Mouse (Mus musculus): Measurements from ENCODE around the gene AA792892. TPM values are rescaled to one million over a fixed set of nuclear protein-coding genes. Genes with fewer than 3 reads are reported as not detected.
"Not testable (repeated sequence)": the region's sequence is repeated elsewhere in the genome, so short reads cannot be mapped to it uniquely, and the experiment has no call there.

The AA792892 gene
- not detected in 2 replicates for polyA plus RNA-seq (2012; rRNA removed)

GRCm38 (mm10) chr5:94339449-94339848 is at the start of gene AA792892:
Gene AA792892 (plus strand): TSS chr5:94339749.
- not testable (repeated sequence) for DNase-seq (ENCODE audit: low read depth)

- not testable (repeated sequence) for DNase-seq (ENCODE audit: low read depth)
Measured at GRCm38 (mm10) chr5:94306696-94307095, 32.9 kb upstream of the AA792892 start, which contains the start of gene A430089I19Rik. Gene A430089I19Rik (minus strand): TSS chr5:94306796.

GRCm38 (mm10) chr5:94314135-94314534 is 25.4 kb upstream of the AA792892 start, which contains the start of gene Gm6502:
Gene Gm6502 (plus strand): TSS chr5:94314435.
- DNase-seq (ENCODE audit: low read depth) = not testable (repeated sequence)

Other genes with a start within 250 kb of the AA792892 start
- not detected in 2 replicates for gene Gm3106, start 121.7 kb upstream of the AA792892 start, polyA plus RNA-seq (2012; rRNA removed)
- not detected in 2 replicates for gene A430089I19Rik, start 33.0 kb upstream of the AA792892 start, polyA plus RNA-seq (2012; rRNA removed)
- gene Gm6502, start 25.3 kb upstream of the AA792892 start, polyA plus RNA-seq (2012; rRNA removed) = not detected in 2 replicates
- gene Gm7682, start 106.0 kb downstream of the AA792892 start, polyA plus RNA-seq (2012; rRNA removed) = not detected in 2 replicates
- not detected in 2 replicates for gene Gm3139, start 186.5 kb downstream of the AA792892 start, polyA plus RNA-seq (2012; rRNA removed)

All from brain, embryonic 14.5 days (tissue).